Mouse (Mus musculus): ENCODE results near the gene Bcl6.

Bcl6 gene

GRCm38 (mm10) chr16:23988466-23989208, at the start of gene Bcl6, which contains the start of gene Gm37419:
TSS of gene Bcl6 (minus strand) at chr16:23988852.
TSS of gene Gm37419 (plus strand) at chr16:23988482.
- DNase-seq (ENCODE audit: low spot score in 2 of 2): peak; percentile 83 to 90

- DNase-seq (ENCODE audit: low spot score in 2 of 2): no peak
Observed at GRCm38 (mm10) chr16:24036398-24036797, 47.7 kb upstream of the Bcl6 start.

GRCm38 (mm10) chr16:24035767-24036166, 47.1 kb upstream of the Bcl6 start:
- DNase-seq (ENCODE audit: low spot score in 2 of 2): no peak

- no peak for DNase-seq (ENCODE audit: low spot score in 2 of 2)
Observed at GRCm38 (mm10) chr16:24034450-24034849, 45.8 kb upstream of the Bcl6 start.

GRCm38 (mm10) chr16:24033259-24033658, 44.6 kb upstream of the Bcl6 start:
- no peak for DNase-seq (ENCODE audit: low spot score in 2 of 2)

- no peak for DNase-seq (ENCODE audit: low spot score in 2 of 2)
Observed at GRCm38 (mm10) chr16:24029965-24030672, 41.5 kb upstream of the Bcl6 start.

GRCm38 (mm10) chr16:24025442-24025841, 36.8 kb upstream of the Bcl6 start:
- DNase-seq (ENCODE audit: low spot score in 2 of 2): no peak

GRCm38 (mm10) chr16:24022605-24023004, 34.0 kb upstream of the Bcl6 start:
- DNase-seq (ENCODE audit: low spot score in 2 of 2): no peak

- no peak for DNase-seq (ENCODE audit: low spot score in 2 of 2)
Observed at GRCm38 (mm10) chr16:24021722-24022121, 33.1 kb upstream of the Bcl6 start.

- no peak for DNase-seq (ENCODE audit: low spot score in 2 of 2)
Observed at GRCm38 (mm10) chr16:24016742-24017141, 28.1 kb upstream of the Bcl6 start.

GRCm38 (mm10) chr16:24016273-24016672, 27.6 kb upstream of the Bcl6 start:
- DNase-seq (ENCODE audit: low spot score in 2 of 2): no peak

GRCm38 (mm10) chr16:24014378-24014777, 25.7 kb upstream of the Bcl6 start:
- DNase-seq (ENCODE audit: low spot score in 2 of 2): no peak

- DNase-seq (ENCODE audit: low spot score in 2 of 2): no peak
Observed at GRCm38 (mm10) chr16:24012066-24012465, 23.4 kb upstream of the Bcl6 start.

GRCm38 (mm10) chr16:24011306-24011705, 22.7 kb upstream of the Bcl6 start:
- no peak for DNase-seq (ENCODE audit: low spot score in 2 of 2)

GRCm38 (mm10) chr16:24009891-24010290, 21.2 kb upstream of the Bcl6 start:
- no peak for DNase-seq (ENCODE audit: low spot score in 2 of 2)

- no peak for DNase-seq (ENCODE audit: low spot score in 2 of 2)
Observed at GRCm38 (mm10) chr16:24005928-24006327, 17.3 kb upstream of the Bcl6 start.

GRCm38 (mm10) chr16:23997912-23998311, 9.3 kb upstream of the Bcl6 start:
- no peak for DNase-seq (ENCODE audit: low spot score in 2 of 2)

- no peak for DNase-seq (ENCODE audit: low spot score in 2 of 2)
Observed at GRCm38 (mm10) chr16:23997228-23997627, 8.6 kb upstream of the Bcl6 start.

- DNase-seq (ENCODE audit: low spot score in 2 of 2): no peak
Observed at GRCm38 (mm10) chr16:23996342-23996741, 7.7 kb upstream of the Bcl6 start.

GRCm38 (mm10) chr16:23993351-23994321, 5.0 kb upstream of the Bcl6 start:
- DNase-seq (ENCODE audit: low spot score in 2 of 2): no peak

- no peak for DNase-seq (ENCODE audit: low spot score in 2 of 2)
Observed at GRCm38 (mm10) chr16:23991846-23992580, 3.4 kb upstream of the Bcl6 start.
